Mouse (Mus musculus): ENCODE results near the gene Eya3. TPM values are rescaled to one million over a fixed set of nuclear protein-coding genes. Genes with fewer than 3 reads are reported as not detected.
"Not testable (repeated sequence)": the region's sequence is repeated elsewhere in the genome, so short reads cannot be mapped to it uniquely, and the experiment has no call there.

The Eya3 gene
- polyA plus RNA-seq (2015; fragmentation: Nextera tagmentation; extraction: Ambion mirVana): 26.0 and 28.1 TPM in 2 replicates

DNA sequence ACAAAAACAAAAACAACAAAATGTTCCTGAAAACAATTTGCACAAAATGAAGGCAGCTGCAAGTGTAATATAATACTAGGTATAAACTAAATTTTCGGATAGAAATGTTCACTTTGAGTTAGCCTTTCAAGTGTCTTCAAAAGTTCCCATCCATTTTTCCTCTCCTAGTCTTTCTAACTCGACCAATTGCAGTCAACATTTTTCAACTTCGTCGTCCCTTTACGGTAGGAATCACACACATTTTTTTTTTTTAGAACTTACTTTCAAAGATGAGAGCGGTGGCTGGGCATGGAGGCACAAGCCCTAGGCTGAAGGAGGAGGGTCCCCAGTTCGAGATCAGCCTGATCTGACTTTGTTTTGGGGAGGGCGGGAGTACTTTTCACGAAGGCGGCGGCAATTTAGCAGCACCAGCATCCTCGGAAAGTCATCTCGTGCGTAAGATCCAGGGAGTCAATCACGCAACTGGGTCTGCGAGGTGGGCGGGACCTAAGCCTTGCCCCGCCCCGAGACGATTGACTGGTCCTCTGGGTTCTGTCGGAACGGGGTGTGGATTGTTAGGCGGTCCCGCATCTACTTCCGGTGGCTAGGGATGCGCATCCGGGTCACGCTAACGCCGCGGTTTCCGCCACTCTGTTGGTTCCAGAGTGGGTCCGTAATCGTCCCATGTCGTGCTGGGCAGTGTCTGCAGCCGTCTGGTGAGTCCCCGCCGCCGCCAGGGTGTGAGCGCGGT, at the start of gene Eya3:
Gene Eya3 (plus strand): TSS at position 527 of the 730 bp plus-strand sequence.
- no peaks in the 10 kb centered on the region for H3K9me3 ChIP-seq (ENCODE audit: control insufficient read depth, low read length)
- WGBS: under 1% methylated on average over 41 of the region's 41 CpGs
- H3K27ac ChIP-seq (ENCODE audit: low read length): peak within 1 kb of the TSS; percentile 88
- peak within 1 kb of the TSS; percentile 98 for H3K4me3 ChIP-seq (ENCODE audit: low read length)
- peak; percentile 99 for ATAC-seq (ENCODE audit: low read depth)
- H3K4me1 ChIP-seq (replicated peaks; ENCODE audit: control insufficient read depth, insufficient read depth, low read length): peaks cover 8% of the 10 kb centered on the region; the same call in 1 of the 2 replicates
- H3K4me2 ChIP-seq (ENCODE audit: low read depth, low read length): peak within 1 kb of the TSS; percentile 79
- H3K36me3 ChIP-seq (ENCODE audit: control insufficient read depth, insufficient read depth, low read length): peaks cover 8% of the 10 kb centered on the region
- H3K9ac ChIP-seq (ENCODE audit: low read length): peak within 1 kb of the TSS; percentile 95
- no peaks in the 10 kb centered on the region for H3K27me3 ChIP-seq (ENCODE audit: control insufficient read depth, insufficient read depth, low read depth, low read length)

DNA sequence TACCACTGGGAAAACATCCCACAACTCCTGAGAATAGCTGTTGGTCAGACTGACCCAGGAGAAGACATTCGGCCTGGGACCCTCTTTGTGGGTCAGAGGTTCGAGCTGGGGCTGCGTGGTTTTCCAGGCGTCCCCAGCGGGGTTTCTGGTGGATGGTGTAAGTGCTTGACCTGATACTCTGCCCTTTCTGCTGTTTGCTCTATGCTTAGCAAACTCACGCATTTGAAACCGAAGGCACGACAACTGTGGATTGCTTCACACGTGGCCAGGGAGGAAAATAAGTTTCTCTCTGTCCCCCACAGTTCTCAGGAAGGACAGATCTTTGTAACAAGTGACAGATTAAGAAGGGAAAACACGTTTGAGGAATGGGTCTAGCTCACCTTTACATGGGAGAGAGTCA, 48.1 kb upstream of the Eya3 start:
- Histone ChIP-seq H3K36me3 (ENCODE audit: control insufficient read depth, insufficient read depth, low read length) (no peaks in the 10 kb centered on the region), H3K9ac (ENCODE audit: low read length) (no peak overlapping the region), H3K4me3 (ENCODE audit: low read length) (no peak overlapping the region), H3K27me3 (ENCODE audit: control insufficient read depth, insufficient read depth, low read depth, low read length) (no peaks in the 10 kb centered on the region), H3K9me3 (ENCODE audit: control insufficient read depth, low read length) (no peaks in the 10 kb centered on the region), H3K27ac (ENCODE audit: low read length) (no peak overlapping the region), H3K4me2 (ENCODE audit: low read depth, low read length) (no peak overlapping the region), H3K4me1 (replicated peaks; ENCODE audit: control insufficient read depth, insufficient read depth, low read length) (no peaks in the 10 kb centered on the region)
- ATAC-seq (ENCODE audit: low read depth): no peak
- WGBS: 65% methylated on average over 10 of the region's 10 CpGs

DNA sequence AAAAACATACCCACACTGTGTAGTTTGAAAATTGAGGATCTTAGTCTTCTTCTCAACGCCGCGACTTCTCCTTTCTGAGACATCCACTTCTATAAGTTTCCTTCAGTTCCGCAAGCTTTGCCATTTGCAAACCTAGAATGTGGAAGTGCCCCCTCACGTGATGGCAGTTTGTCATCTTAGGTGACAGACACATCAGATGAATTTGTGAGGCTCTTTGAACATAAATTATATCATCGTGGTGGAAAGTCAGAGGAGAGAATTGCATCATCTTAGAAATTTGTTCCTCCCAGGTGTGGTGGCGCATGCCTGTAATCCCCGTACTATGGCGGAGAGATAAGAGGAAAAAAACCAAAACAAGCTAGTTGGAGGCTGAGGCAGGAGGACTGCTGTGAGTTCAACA, 45.8 kb upstream of the Eya3 start:
- no peak overlapping the region for H3K9ac ChIP-seq (ENCODE audit: low read length)
- H3K36me3 ChIP-seq (ENCODE audit: control insufficient read depth, insufficient read depth, low read length): no peaks in the 10 kb centered on the region
- 87% methylated on average over 9 of the region's 9 CpGs for WGBS
- H3K4me1 ChIP-seq (replicated peaks; ENCODE audit: control insufficient read depth, insufficient read depth, low read length): no peaks in the 10 kb centered on the region
- H3K27me3 ChIP-seq (ENCODE audit: control insufficient read depth, insufficient read depth, low read depth, low read length): no peaks in the 10 kb centered on the region
- no peak overlapping the region for H3K27ac ChIP-seq (ENCODE audit: low read length)
- no peak for ATAC-seq (ENCODE audit: low read depth)
- H3K9me3 ChIP-seq (ENCODE audit: control insufficient read depth, low read length): no peaks in the 10 kb centered on the region
- no peak overlapping the region for H3K4me3 ChIP-seq (ENCODE audit: low read length)
- no peak overlapping the region for H3K4me2 ChIP-seq (ENCODE audit: low read depth, low read length)

DNA sequence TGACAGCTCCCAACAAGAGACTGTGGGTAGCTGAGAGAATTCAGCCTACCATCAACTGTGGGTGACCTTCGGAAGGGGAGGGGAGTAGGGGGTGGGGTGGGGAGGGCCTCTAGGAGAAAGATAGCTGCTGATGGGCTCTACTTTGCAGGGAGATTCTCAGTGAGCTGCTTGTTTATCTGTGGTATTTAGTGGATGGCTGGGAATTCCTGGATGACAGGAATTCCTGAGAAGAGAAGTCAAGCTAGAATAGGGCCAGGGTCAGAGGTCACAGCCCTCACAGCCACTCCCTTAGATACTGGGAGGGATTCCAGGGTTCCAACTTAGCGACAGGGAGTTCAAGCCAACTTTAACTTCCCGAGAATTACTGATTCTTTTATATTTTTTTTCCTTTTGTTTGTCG, 44.6 kb upstream of the Eya3 start:
- H3K9me3 ChIP-seq (ENCODE audit: control insufficient read depth, low read length): no peaks in the 10 kb centered on the region
- H3K27me3 ChIP-seq (ENCODE audit: control insufficient read depth, insufficient read depth, low read depth, low read length): no peaks in the 10 kb centered on the region
- 22% methylated on average over 4 of the region's 4 CpGs for WGBS

DNA sequence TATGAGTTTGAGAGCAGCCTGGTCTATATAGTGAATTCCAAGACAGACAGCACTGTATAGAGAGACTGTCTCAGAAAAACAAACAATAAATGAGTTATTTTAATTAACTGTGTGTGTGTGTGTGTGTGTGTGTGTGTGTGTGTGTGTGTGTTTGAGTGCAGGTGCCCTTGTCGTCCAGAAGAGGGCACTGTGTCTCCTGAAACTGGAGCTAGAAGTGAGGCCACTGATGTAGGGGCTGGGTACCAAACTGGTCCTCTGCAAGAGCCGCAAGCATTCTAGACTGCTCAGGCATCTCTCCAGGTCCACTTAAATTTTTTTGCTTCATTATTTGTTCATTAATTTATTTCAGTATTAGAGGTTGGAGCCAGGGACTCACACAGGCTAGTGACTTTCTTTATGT, 39.9 kb upstream of the Eya3 start:
- Histone ChIP-seq H3K27ac (ENCODE audit: low read length) (no peak overlapping the region), H3K4me2 (ENCODE audit: low read depth, low read length) (no peak overlapping the region), H3K27me3 (ENCODE audit: control insufficient read depth, insufficient read depth, low read depth, low read length) (no peaks in the 10 kb centered on the region), H3K4me3 (ENCODE audit: low read length) (no peak overlapping the region), H3K4me1 (replicated peaks; ENCODE audit: control insufficient read depth, insufficient read depth, low read length) (no peaks in the 10 kb centered on the region), H3K9me3 (ENCODE audit: control insufficient read depth, low read length) (no peaks in the 10 kb centered on the region), H3K9ac (ENCODE audit: low read length) (no peak overlapping the region), H3K36me3 (ENCODE audit: control insufficient read depth, insufficient read depth, low read length) (no peaks in the 10 kb centered on the region)
- 88% methylated on average over 2 of the region's 2 CpGs for WGBS
- ATAC-seq (ENCODE audit: low read depth): no peak

More for the DNA sequence above, 44.6 kb upstream of the Eya3 start:
- Histone ChIP-seq H3K4me1 (replicated peaks; ENCODE audit: control insufficient read depth, insufficient read depth, low read length) (no peaks in the 10 kb centered on the region), H3K36me3 (ENCODE audit: control insufficient read depth, insufficient read depth, low read length) (no peaks in the 10 kb centered on the region), H3K9ac (ENCODE audit: low read length) (no peak overlapping the region), H3K4me3 (ENCODE audit: low read length) (no peak overlapping the region), H3K4me2 (ENCODE audit: low read depth, low read length) (no peak overlapping the region), H3K27ac (ENCODE audit: low read length) (no peak overlapping the region)
- ATAC-seq (ENCODE audit: low read depth): 0 out of 2 replicates have a peak, but pooled peaks have one; percentile 17

DNA sequence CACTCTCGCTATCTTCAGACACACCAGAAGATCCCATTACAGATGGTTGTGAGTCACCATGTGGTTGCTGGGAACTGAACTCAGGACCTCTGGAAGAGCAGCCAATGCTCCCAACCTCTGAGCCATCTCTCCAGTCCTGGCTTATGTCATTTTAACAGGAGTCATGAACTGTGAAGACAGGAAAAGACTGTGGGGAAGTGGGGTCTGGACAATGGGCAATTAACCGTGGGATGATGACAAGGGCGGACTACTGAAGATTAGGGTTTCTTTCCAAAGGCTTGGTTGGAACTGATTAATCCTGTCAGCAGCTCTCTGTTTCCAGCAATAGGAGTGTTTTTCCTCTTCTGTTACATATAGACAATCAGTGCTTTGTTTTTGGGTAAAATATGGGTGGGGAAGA, 39.0 kb upstream of the Eya3 start:
- no peaks in the 10 kb centered on the region for H3K36me3 ChIP-seq (ENCODE audit: control insufficient read depth, insufficient read depth, low read length)
- H3K4me2 ChIP-seq (ENCODE audit: low read depth, low read length): no peak overlapping the region
- ATAC-seq (ENCODE audit: low read depth): no peak
- no peak overlapping the region for H3K27ac ChIP-seq (ENCODE audit: low read length)
- no peak overlapping the region for H3K9ac ChIP-seq (ENCODE audit: low read length)
- no peaks in the 10 kb centered on the region for H3K9me3 ChIP-seq (ENCODE audit: control insufficient read depth, low read length)
- no peak overlapping the region for H3K4me3 ChIP-seq (ENCODE audit: low read length)
- WGBS: 69% methylated on average over 3 of the region's 3 CpGs
- no peaks in the 10 kb centered on the region for H3K27me3 ChIP-seq (ENCODE audit: control insufficient read depth, insufficient read depth, low read depth, low read length)
- no peaks in the 10 kb centered on the region for H3K4me1 ChIP-seq (replicated peaks; ENCODE audit: control insufficient read depth, insufficient read depth, low read length)

DNA sequence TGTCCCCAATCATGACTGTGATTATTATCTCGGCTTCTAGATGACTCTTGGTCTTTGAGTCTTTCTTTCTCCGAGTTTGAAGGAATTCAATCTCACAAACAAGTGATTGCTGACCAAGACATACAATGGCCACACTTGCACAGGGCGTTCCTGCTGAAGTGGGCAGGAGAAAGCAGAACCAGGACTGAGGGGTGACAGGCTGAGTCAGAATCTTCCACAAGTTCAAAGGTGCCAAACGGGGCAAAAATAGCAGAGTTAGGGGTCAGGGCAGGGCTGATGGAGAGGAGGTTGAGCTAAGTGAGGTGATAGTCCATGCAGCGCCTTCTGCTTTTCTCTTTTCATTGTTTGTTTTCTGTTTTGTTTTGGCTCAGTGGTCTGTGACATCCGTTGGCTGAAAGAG, 38.3 kb upstream of the Eya3 start:
- Histone ChIP-seq H3K4me3 (ENCODE audit: low read length) (no peak overlapping the region), H3K27ac (ENCODE audit: low read length) (no peak overlapping the region), H3K4me2 (ENCODE audit: low read depth, low read length) (no peak overlapping the region), H3K9ac (ENCODE audit: low read length) (no peak overlapping the region), H3K9me3 (ENCODE audit: control insufficient read depth, low read length) (no peaks in the 10 kb centered on the region), H3K4me1 (replicated peaks; ENCODE audit: control insufficient read depth, insufficient read depth, low read length) (no peaks in the 10 kb centered on the region), H3K36me3 (ENCODE audit: control insufficient read depth, insufficient read depth, low read length) (no peaks in the 10 kb centered on the region), H3K27me3 (ENCODE audit: control insufficient read depth, insufficient read depth, low read depth, low read length) (no peaks in the 10 kb centered on the region)
- WGBS: 78% methylated on average over 6 of the region's 6 CpGs
- no peak for ATAC-seq (ENCODE audit: low read depth)

DNA sequence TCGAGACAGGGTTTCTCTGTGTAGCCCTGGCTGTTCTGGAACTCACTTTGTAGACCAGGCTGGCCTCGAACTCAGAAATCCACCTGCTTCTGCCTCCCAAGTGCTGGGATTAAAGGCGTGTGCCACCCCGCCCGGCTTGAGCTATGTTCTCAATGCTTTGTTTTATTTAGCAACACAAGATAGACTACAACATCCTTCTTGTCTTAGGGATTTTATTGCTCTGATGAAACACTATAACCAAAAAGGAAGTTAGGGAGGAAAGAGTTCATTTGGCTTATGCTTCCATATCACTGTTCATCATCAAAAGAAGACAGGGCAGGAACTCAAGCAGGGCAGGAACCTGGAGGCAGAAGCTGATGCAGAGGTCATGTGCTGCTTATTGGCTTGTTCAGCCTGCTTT, 37.5 kb upstream of the Eya3 start:
- not testable (repeated sequence) for H3K9ac ChIP-seq (ENCODE audit: low read length); H3K4me3 ChIP-seq (ENCODE audit: low read length); H3K27ac ChIP-seq (ENCODE audit: low read length); H3K36me3 ChIP-seq (ENCODE audit: control insufficient read depth, insufficient read depth, low read length); H3K9me3 ChIP-seq (ENCODE audit: control insufficient read depth, low read length); H3K27me3 ChIP-seq (ENCODE audit: control insufficient read depth, insufficient read depth, low read depth, low read length); H3K4me2 ChIP-seq (ENCODE audit: low read depth, low read length); H3K4me1 ChIP-seq (replicated peaks; ENCODE audit: control insufficient read depth, insufficient read depth, low read length); ATAC-seq (ENCODE audit: low read depth)
- WGBS: 87% methylated on average over 4 of the region's 5 CpGs

DNA sequence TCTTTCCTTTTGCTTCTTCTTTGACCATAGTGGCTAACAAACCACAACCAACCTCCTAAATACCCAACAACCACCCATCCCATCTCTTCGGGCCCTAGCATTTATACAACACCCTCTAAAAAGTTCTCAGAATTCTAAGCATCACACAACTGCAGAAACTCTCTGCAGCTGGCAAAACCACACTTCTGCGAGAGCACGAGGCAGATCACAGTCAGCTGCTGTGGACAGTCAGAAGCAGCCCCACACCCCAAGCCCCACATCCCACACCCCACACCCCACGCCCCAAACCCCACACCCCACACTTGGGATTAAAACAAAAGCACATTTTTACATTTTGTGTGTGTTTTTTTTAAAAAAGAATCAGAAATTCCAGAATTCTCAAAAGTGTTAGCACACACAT, 35.3 kb upstream of the Eya3 start:
- H3K27ac ChIP-seq (ENCODE audit: low read length): no peak overlapping the region
- H3K9me3 ChIP-seq (ENCODE audit: control insufficient read depth, low read length): no peaks in the 10 kb centered on the region
- H3K4me1 ChIP-seq (replicated peaks; ENCODE audit: control insufficient read depth, insufficient read depth, low read length): peaks cover 8% of the 10 kb centered on the region; the same call in 1 of the 2 replicates
- H3K9ac ChIP-seq (ENCODE audit: low read length): no peak overlapping the region
- ATAC-seq (ENCODE audit: low read depth): no peak
- 69% methylated on average over 4 of the region's 4 CpGs for WGBS
- H3K36me3 ChIP-seq (ENCODE audit: control insufficient read depth, insufficient read depth, low read length): no peaks in the 10 kb centered on the region
- H3K27me3 ChIP-seq (ENCODE audit: control insufficient read depth, insufficient read depth, low read depth, low read length): no peaks in the 10 kb centered on the region
- no peak overlapping the region for H3K4me2 ChIP-seq (ENCODE audit: low read depth, low read length)
- no peak overlapping the region for H3K4me3 ChIP-seq (ENCODE audit: low read length)
